Mouse (Mus musculus): ENCODE results near the gene Gpr155. TPM values are rescaled to one million over a fixed set of nuclear protein-coding genes. Genes with fewer than 3 reads are reported as not detected.

Gene Gpr155
- total RNA-seq (2022): 10 to 100 TPM; 54.1 to 70.5 (median 58.2) TPM

GRCm38 (mm10) chr2:73386356-73387046 is at the start of gene Gpr155:
Gene Gpr155 (minus strand): TSS chr2:73386572.
- peak; percentile 98 for DNase-seq (ENCODE audit: low spot score in 2 of 2)

- no peak for DNase-seq (ENCODE audit: low spot score in 2 of 2)
Measured at GRCm38 (mm10) chr2:73435847-73436246, 49.5 kb upstream of the Gpr155 start.

- no peak for DNase-seq (ENCODE audit: low spot score in 2 of 2)
Measured at GRCm38 (mm10) chr2:73431959-73432396, 45.6 kb upstream of the Gpr155 start.

- DNase-seq (ENCODE audit: low spot score in 2 of 2): peak in 1 of 2 experiments; percentile 31
Measured at GRCm38 (mm10) chr2:73428803-73429468, 42.6 kb upstream of the Gpr155 start.

- DNase-seq (ENCODE audit: low spot score in 2 of 2): no peak
Measured at GRCm38 (mm10) chr2:73427293-73427692, 40.9 kb upstream of the Gpr155 start.

GRCm38 (mm10) chr2:73425822-73426221 is 39.5 kb upstream of the Gpr155 start:
- DNase-seq (ENCODE audit: low spot score in 2 of 2): no peak

GRCm38 (mm10) chr2:73419730-73420129 is 33.4 kb upstream of the Gpr155 start:
- no peak for DNase-seq (ENCODE audit: low spot score in 2 of 2)

GRCm38 (mm10) chr2:73419285-73419684 is 32.9 kb upstream of the Gpr155 start:
- no peak for DNase-seq (ENCODE audit: low spot score in 2 of 2)

- DNase-seq (ENCODE audit: low spot score in 2 of 2): no peak
Measured at GRCm38 (mm10) chr2:73415892-73416291, 29.5 kb upstream of the Gpr155 start.

- DNase-seq (ENCODE audit: low spot score in 2 of 2): no peak
Measured at GRCm38 (mm10) chr2:73410076-73410475, 23.7 kb upstream of the Gpr155 start.

GRCm38 (mm10) chr2:73407662-73408061 is 21.3 kb upstream of the Gpr155 start:
- DNase-seq (ENCODE audit: low spot score in 2 of 2): no peak

GRCm38 (mm10) chr2:73406336-73406915 is 20.1 kb upstream of the Gpr155 start:
- no peak for DNase-seq (ENCODE audit: low spot score in 2 of 2)

GRCm38 (mm10) chr2:73404980-73405379 is 18.6 kb upstream of the Gpr155 start:
- no peak for DNase-seq (ENCODE audit: low spot score in 2 of 2)

GRCm38 (mm10) chr2:73404442-73404841 is 18.1 kb upstream of the Gpr155 start:
- DNase-seq (ENCODE audit: low spot score in 2 of 2): no peak

GRCm38 (mm10) chr2:73403385-73404013 is 17.1 kb upstream of the Gpr155 start:
- no peak for DNase-seq (ENCODE audit: low spot score in 2 of 2)

- no peak for DNase-seq (ENCODE audit: low spot score in 2 of 2)
Measured at GRCm38 (mm10) chr2:73401689-73402088, 15.3 kb upstream of the Gpr155 start.

- no peak for DNase-seq (ENCODE audit: low spot score in 2 of 2)
Measured at GRCm38 (mm10) chr2:73397476-73397875, 11.1 kb upstream of the Gpr155 start.

GRCm38 (mm10) chr2:73396828-73397325 is 10.5 kb upstream of the Gpr155 start:
- no peak for DNase-seq (ENCODE audit: low spot score in 2 of 2)

GRCm38 (mm10) chr2:73395516-73395915 is 9.1 kb upstream of the Gpr155 start:
- DNase-seq (ENCODE audit: low spot score in 2 of 2): no peak

GRCm38 (mm10) chr2:73394476-73394875 is 8.1 kb upstream of the Gpr155 start:
- DNase-seq (ENCODE audit: low spot score in 2 of 2): no peak

GRCm38 (mm10) chr2:73392772-73393171 is 6.4 kb upstream of the Gpr155 start:
- DNase-seq (ENCODE audit: low spot score in 2 of 2): no peak

GRCm38 (mm10) chr2:73389951-73390350 is 3.6 kb upstream of the Gpr155 start:
- no peak for DNase-seq (ENCODE audit: low spot score in 2 of 2)
